Mouse (Mus musculus) left cerebral cortex, postnatal 25 days (tissue): ENCODE measurements around the gene BC049762. TPM values are rescaled to one million over a fixed set of nuclear protein-coding genes. Genes with fewer than 3 reads are reported as not detected.

Experiments
- DNase-seq, 2 experiments: peaks; one replicate each; pipeline ENCODE4 v3.0.0; 2022; ENCODE audit warnings: low spot score in 2 of 2, mixed read lengths in 1 of 2
- intact Hi-C: fragments of 180-260 bp; cut with DNase I; formaldehyde crosslinking; loops from one replicate; pipeline ENCODE4 v1.15.1; 2025
- total RNA-seq, 2 experiments: library from RNA; stranded (reverse); gene quantifications; 2 replicates each; pipeline ENCODE4 v1.2.3; 2021

BC049762 gene
- total RNA-seq, 2 experiments from 2014 or later, result not detected

DNA sequence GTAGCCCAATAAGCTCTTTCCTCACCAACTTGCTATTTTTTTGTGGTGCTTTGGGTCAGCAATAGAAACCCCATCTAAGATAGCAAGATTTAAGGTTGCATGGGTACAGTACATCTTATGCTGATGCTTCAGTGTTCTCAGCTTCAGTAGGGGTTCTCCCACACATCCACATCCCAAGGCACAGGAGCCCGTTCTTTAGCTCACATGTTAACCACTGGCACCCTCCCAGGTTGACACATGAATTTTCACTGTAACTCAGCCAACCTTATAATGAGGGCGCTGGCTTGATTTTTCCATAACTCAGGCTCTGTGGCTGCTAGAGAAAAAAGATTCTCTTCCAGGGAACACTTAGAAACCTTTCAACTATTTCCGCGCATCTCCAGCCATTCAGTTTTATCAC is 35.7 kb downstream of the BC049762 start:
- DNase-seq, result peak; percentile 54 to 93
- intact Hi-C loops, result loop anchor here (2.0 kb wide), 1 partner anchor 36 kb away; the partner anchor contains the start of gene BC049762

GRCm38 (mm10) chr11:51220308-51220707 is 42.5 kb downstream of the BC049762 start, which contains the start of gene Gm12569:
Gene Gm12569, plus strand, starts transcription at chr11:51220473.
- intact Hi-C loops, result no loop called here
- no peak for DNase-seq

DNA sequence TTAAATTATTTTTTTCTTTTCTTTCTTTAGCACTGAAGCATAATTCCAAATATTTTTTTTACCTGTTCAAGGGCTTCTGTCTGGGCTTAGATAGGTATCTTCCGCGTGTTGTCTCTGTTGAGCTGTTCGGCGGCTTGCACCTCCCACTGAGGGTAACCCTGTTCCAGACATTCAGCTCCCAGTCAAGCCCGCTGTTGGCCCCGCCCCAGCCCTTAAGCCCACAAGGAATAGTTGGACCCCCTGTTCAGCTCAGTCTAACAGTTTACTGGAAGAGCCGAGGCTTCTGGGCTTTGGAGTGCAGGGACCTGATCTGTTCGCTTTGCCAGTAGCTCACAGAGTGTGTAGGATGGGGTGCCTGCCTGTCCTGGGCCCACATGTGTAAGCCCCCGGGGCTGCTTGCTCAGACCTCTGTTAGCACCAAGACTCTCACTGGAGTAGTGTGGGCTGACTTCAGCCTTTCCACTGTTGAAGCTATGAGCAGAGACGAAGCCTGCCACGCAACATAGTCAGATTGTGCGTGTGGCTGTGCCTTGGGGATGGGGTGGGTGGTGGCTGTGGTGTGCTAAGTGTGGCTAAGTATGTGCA is 43.4 kb downstream of the BC049762 start:
- intact Hi-C loops, result no loop called here
- DNase-seq, result no peak

- DNase-seq, result no peak
- intact Hi-C loops, result no loop called here
These were observed 48.8 kb downstream of the BC049762 start for GRCm38 (mm10) chr11:51214021-51214420.

- intact Hi-C loops, result no loop called here
- no peak for DNase-seq
These were observed 51.4 kb downstream of the BC049762 start for GRCm38 (mm10) chr11:51211426-51211825.

GRCm38 (mm10) chr11:51207758-51208157 is 55.1 kb downstream of the BC049762 start:
- intact Hi-C loops, result no loop called here
- no peak for DNase-seq

Other genes with a start within 250 kb of the BC049762 start
- not detected for gene Olfr54, start 248.8 kb downstream of the BC049762 start, total RNA-seq
- not detected for gene Olfr1375, start 214.9 kb downstream of the BC049762 start, total RNA-seq
- gene Zfp354a, start 203.8 kb downstream of the BC049762 start, total RNA-seq, result 1 to 10 TPM; 6.2 to 8.9 TPM
- not detected for gene Gm12569, start 42.6 kb downstream of the BC049762 start, total RNA-seq
- 100 to 1,000 TPM in 1 of 2 experiments, 10 to 100 TPM in 1; 88.6 to 115 TPM for gene Clk4, start 1.3 kb downstream of the BC049762 start, total RNA-seq
- gene Col23a1, start 26.9 kb upstream of the BC049762 start, total RNA-seq, result 10 to 100 TPM in 1 of 2 experiments, 1 to 10 TPM in 1; 8.8 to 10.9 TPM